Mouse (Mus musculus) inflammation-experienced regulatory T-cells, adult 6 months (primary cell): ENCODE results near the gene Zcchc4. TPM values are rescaled to one million over a fixed set of nuclear protein-coding genes. Genes with fewer than 3 reads are reported as not detected.

Experiments used
- polyA plus RNA-seq, 3 experiments: library from polyadenylated mRNA; unstranded; fragments of 100-300 nt; shearing (Covaris generic); gene quantifications; one replicate each; pipeline ENCODE4 v1.2.1; 2017

The Zcchc4 gene
- polyA plus RNA-seq, 3 experiments from 2014 or later: 14.8 to 15.4 (median 15.3) TPM

Other genes with a start within 250 kb of the Zcchc4 start
- gene Lgi2, start 208.9 kb upstream of the Zcchc4 start, polyA plus RNA-seq: not detected
- gene Sepsecs, start 105.7 kb upstream of the Zcchc4 start, polyA plus RNA-seq: 1 to 10 TPM; 5.5 to 6.8 (median 6.4) TPM
- gene Pi4k2b, start 33.8 kb upstream of the Zcchc4 start, polyA plus RNA-seq: 1 to 10 TPM in 2 of 3 experiments, under 1 TPM in 1; 0.79 to 2.3 (median 1.3) TPM
- 10 to 100 TPM; 76.9 to 94.8 (median 81.5) TPM for gene Anapc4, start 58.6 kb downstream of the Zcchc4 start, polyA plus RNA-seq